In the genomic region with DNA sequence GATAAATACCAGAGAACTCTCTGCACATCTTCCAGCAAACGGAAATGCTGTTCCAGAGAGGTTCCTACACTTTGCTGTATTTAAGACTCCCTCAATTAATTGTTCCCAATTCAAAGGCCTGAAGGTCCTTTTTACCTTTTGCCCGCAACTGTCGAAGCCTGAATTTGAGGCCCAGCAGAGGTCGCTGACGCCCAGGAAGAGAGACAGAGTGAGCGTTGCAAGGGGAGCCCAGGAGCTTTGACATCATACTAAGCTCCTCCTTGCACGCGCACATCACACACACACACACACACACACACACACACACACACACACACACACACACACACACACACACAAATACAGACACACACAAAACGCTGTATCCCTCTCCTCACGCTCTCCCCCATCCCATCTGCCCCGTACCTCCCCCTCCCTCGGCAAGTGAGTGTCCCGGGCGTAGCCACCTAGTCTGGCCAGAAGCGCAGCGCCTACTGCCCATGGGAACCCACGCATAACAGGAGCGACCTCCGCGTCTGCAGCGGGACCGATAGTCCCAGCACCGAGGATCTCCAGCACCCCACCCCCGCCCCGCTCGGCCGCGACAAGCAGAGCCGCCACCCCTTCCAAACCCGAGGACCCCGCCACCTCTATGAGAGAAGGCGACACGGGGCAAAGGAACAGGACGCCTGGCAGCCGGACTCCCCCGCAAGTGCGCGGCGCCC, we compare ENCODE assay signal across 8 mouse cellular contexts. TPM values are rescaled to one million over a fixed set of nuclear protein-coding genes. Genes with fewer than 3 reads are reported as not detected.
DNase-seq lines count a peak whose midpoint lies in the region; ATAC-seq lines count a peak whose summit lies in the region.

A gene (plus strand): TSS at position 316 of the 704 bp plus-strand sequence.

- peak within 1 kb of the TSS; percentile 84 for H3K9ac ChIP-seq in midbrain, embryonic 12.5 days (replicated peaks)

- H3K4me2 ChIP-seq in midbrain, embryonic 12.5 days (replicated peaks) = peak within 1 kb of the TSS; percentile 82

- peak; percentile 84 for ATAC-seq in midbrain, embryonic 12.5 days (ENCODE audit: low FRiP score, low read depth)
- ATAC-seq in activated CD4-positive, CD25-positive, alpha-beta regulatory T cell, adult 4 months = no peak

- DNase-seq in adrenal gland, adult 8-10 months = peak; percentile 76
- peak; percentile 89 for DNase-seq in embryo, embryonic 11 days
- DNase-seq in heart, adult 11 months = peak; percentile 97
- DNase-seq in kidney, adult 18-20 months = peak; percentile 75
- peak; percentile 87 for DNase-seq in limb, embryonic 10.5 days (ENCODE audit: low spot score)
- peak; percentile 85 for DNase-seq in skeletal muscle tissue, adult 2 months (ENCODE audit: low read depth, low spot score)

- H3K4me3 ChIP-seq in limb, embryonic 10.5 days = peak within 1 kb of the TSS; percentile 90
- H3K4me3 ChIP-seq in midbrain, embryonic 12.5 days = peak within 1 kb of the TSS; percentile 78

- no peaks in the 10 kb centered on the region for H3K36me3 ChIP-seq in limb, embryonic 10.5 days
- no peaks in the 10 kb centered on the region for H3K36me3 ChIP-seq in midbrain, embryonic 12.5 days

- peaks cover 30% of the 10 kb centered on the region for H3K4me1 ChIP-seq in limb, embryonic 10.5 days
- peaks cover 17% of the 10 kb centered on the region for H3K4me1 ChIP-seq in midbrain, embryonic 12.5 days

- no peaks in the 10 kb centered on the region for H3K9me3 ChIP-seq in limb, embryonic 10.5 days (replicated peaks)
- H3K9me3 ChIP-seq in midbrain, embryonic 12.5 days = no peaks in the 10 kb centered on the region

- peak within 1 kb of the TSS; percentile 96 for H3K27ac ChIP-seq in limb, embryonic 10.5 days
- peak within 1 kb of the TSS; percentile 85 for H3K27ac ChIP-seq in midbrain, embryonic 12.5 days (replicated peaks)

- no peaks in the 10 kb centered on the region for H3K27me3 ChIP-seq in limb, embryonic 10.5 days (ENCODE audit: low read depth, poor library complexity, severe bottlenecking)
- no peaks in the 10 kb centered on the region for H3K27me3 ChIP-seq in midbrain, embryonic 12.5 days

- WGBS in limb, embryonic 10.5 days = under 1% methylated on average over 39 of the region's 39 CpGs
- WGBS in midbrain, embryonic 12.5 days = under 1% methylated on average over 32 of the region's 39 CpGs

RNA-seq across cellular contexts. Expression of the gene that starts here (rescaled TPM):
- 10 to 100 TPM; 17.9 to 21.1 (median 18.8) TPM for total RNA-seq in adrenal gland, adult 8-10 months (2022)
- polyA plus RNA-seq in limb, embryonic 10.5 days (2016; fragmentation: Nextera tagmentation; extraction: Ambion mirVana) = 1.3 and 2.1 TPM in 2 replicates
- polyA plus RNA-seq in midbrain, embryonic 12.5 days (2016; fragmentation: Nextera tagmentation; extraction: Ambion mirVana) = 2.0 and 2.1 TPM in 2 replicates
- not detected for polyA plus RNA-seq in activated CD4-positive, CD25-positive, alpha-beta regulatory T cell, adult 4 months (2017; shearing (Covaris generic))
